Mouse (Mus musculus) liver, postnatal 0 days (tissue): ENCODE measurements around the gene Spi1.

Experiments
- CTCF ChIP-seq: sonication (generic); IDR thresholded peaks from 2 replicates; pipeline ENCODE4 v1.5.1; 2016; ENCODE audit warnings: antibody characterized with exemption, low read depth
- EP300 ChIP-seq: IDR thresholded peaks from 2 replicates; pipeline ENCODE4 v1.6.1; 2016; ENCODE audit warnings: antibody characterized with exemption, low read depth, mild to moderate bottlenecking

- TF ChIP-seq CTCF (no peak), EP300 (no peak)
Observed at GRCm38 (mm10) chr2:91077957-91078313, 4.3 kb upstream of the Spi1 start.
